Mouse (Mus musculus) embryo, embryonic 10 days (tissue): ENCODE results near the gene Adh6a.

Experiments
- DNase-seq: peaks from one replicate; pipeline ENCODE4 v3.0.0-alpha.2; 2015; ENCODE audit warnings: low spot score

Adh6a gene

GRCm38 (mm10) chr3:138312965-138313364 lies at the start of gene Adh6a:
TSS of gene Adh6a (plus strand) at chr3:138313286.
- DNase-seq = no peak

DNA sequence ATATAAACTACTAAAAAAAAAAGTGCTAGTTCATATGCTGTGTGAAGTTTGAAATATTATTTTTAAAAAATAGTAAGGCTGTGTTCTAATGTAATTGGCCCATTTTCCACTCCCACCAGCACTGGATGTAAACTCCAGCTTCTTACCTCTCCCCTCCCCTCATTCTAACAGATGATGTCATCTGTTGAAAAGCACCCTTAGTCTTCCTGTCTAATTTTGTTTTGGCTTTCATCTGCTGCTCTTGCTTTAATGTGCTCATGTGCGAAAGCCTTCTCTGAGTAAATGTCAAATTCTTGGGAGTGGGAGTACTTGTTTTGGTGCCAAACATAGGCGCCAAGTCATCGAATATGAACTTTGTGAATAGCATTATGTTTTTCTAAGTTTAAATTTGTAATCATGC lies 48.4 kb upstream of the Adh6a start:
- DNase-seq = no peak

DNA sequence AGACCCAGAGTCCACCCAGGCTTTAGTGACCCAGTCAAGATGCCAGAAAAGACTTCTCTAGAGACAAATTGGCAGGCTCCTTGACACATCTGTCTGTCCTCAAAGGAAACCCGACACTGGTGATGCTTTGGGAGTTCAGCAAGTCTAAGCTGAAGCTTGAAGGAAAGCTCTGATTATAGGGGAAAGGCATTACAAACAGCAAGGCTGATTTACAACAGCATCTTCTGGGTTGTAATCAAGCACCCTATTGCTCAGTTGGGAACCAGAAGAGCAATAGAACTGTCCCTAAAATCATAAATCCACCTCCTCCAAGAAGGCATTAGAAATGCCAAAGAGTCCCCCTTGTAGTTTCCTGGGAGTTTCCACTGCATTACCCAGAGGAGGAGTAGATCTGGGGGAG lies 42.6 kb upstream of the Adh6a start:
- DNase-seq = peak; percentile 24

- DNase-seq = no peak
Measured at GRCm38 (mm10) chr3:138271297-138271696, 41.8 kb upstream of the Adh6a start.

GRCm38 (mm10) chr3:138273080-138273479 lies 40.0 kb upstream of the Adh6a start:
- no peak for DNase-seq

DNA sequence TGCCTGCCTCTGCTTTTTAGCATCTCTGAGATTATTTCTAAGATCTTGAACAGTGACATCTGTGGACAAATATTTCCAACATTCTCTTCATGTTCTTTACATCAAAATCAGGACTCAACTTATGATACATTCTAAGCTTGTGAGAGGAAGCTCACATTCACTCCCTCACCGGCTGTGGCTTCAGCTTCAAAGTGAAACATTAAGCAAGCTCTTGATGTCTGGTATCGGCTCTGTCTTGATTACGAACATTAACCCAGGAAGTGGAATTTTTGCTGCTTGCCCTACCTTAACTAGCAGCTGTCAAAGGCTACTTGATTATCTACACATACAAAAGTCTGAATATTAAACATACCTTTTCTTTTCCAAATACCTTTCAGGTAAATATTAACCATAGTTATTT lies 38.0 kb upstream of the Adh6a start:
- no peak for DNase-seq

DNA sequence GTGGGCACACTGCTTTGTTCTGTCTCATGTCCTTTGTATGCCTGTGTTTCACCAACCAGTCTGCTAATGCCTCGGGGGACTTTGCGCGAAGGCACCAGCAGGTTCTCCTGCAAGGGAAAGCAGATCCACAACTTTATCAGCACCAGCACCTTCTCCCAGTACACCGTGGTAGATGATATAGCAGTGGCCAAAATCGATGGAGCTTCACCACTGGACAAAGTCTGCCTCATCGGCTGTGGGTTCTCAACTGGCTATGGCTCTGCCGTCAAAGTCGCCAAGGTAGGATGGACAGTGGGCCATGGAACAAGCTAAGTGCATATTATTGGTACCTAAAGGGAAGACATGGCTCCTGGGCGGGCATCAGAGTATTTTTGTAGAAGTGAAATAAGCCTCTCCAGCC lies 30.5 kb upstream of the Adh6a start:
- no peak for DNase-seq

GRCm38 (mm10) chr3:138283831-138284230 lies 29.3 kb upstream of the Adh6a start:
- DNase-seq = no peak

DNA sequence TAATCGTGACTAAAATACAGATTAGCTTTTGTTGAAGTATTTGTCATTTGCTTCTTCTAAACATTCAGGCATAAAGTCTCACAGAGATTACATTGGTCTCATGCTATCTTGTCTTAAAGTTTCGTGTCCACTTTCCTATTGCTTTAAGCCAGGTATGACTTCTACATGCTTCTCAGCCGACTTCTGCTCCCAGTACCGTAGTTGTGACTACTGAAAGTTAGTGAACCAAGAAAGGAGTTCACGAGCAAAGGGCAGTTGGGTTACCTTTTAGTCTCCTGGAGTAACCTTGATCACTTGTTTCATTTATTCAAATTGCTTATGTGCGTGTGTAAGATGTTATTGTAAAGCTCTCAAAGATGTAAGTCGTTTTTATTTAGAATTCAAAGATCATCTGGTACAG lies 27.1 kb upstream of the Adh6a start:
- no peak for DNase-seq

- no peak for DNase-seq
Measured at GRCm38 (mm10) chr3:138287686-138288085, 25.4 kb upstream of the Adh6a start.

DNA sequence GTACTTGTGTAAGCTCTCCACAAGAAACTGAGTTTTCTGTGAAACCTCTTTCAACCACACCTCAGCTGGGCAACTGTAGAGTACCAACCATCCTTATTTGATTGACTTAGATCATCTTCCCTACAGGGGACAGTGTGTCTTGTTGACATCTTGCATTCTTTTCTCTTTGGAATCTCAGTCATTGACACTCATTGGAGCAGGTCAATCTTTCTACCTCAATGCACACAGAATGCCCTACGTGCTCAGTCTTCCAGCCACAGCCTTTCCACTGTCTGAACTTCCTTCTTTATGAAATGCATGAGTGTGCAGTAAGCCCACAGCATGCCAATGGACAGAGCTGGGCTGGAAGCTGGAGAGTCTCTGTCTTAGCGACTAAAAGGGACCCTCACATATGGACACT lies 22.4 kb upstream of the Adh6a start:
- no peak for DNase-seq

DNA sequence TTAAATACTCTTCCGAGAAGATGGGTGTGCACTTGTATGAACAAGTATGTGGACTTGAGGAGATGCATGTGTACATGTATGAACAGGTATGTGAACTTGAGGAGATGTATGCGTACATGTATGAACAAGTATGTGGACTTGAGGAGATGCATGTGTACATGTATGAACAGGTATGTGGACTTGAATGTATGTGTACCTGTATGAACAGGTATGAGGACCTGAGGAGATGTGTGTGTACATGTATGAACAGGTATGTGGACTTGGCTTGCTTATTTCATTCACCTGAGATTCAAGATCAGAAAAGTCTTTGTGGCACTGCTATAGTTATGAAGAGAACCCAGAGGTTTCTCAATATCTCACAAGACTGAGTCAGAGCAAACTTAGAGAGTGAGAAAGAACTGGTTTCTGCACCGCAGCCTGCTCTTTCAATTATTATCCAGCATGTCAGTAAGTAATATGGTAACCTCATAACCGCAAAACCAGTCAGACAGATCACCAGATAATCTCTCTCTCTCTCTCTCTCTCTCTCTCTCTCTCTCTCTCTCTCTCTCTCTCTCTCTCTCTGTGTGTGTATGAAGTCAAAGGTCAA lies 21.5 kb upstream of the Adh6a start:
- no peak for DNase-seq

- DNase-seq = no peak
Measured at GRCm38 (mm10) chr3:138293298-138293895, 19.7 kb upstream of the Adh6a start.

- no peak for DNase-seq
Measured at GRCm38 (mm10) chr3:138300130-138300529, 13.0 kb upstream of the Adh6a start.

DNA sequence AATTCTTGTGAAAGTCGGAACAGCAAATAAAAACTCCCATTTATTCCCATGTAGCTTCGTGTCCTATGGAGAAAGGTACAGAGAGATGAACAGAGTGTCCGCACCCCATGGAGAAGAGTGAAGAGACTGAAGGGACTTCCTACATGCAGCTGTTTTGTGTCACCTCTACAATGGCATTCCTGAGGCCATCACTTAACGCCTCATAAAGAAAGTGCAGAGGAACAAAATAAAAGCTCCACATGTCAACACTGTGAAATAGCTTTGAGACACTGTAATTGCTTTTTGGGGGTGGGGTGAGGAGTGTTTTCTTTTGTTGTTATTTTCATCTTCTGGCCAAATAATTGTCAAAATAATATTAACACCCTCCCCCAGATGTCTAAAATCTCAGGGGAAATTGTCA lies 10.4 kb upstream of the Adh6a start:
- no peak for DNase-seq

GRCm38 (mm10) chr3:138303771-138304488 lies 9.2 kb upstream of the Adh6a start:
- peak; percentile 61 for DNase-seq

DNA sequence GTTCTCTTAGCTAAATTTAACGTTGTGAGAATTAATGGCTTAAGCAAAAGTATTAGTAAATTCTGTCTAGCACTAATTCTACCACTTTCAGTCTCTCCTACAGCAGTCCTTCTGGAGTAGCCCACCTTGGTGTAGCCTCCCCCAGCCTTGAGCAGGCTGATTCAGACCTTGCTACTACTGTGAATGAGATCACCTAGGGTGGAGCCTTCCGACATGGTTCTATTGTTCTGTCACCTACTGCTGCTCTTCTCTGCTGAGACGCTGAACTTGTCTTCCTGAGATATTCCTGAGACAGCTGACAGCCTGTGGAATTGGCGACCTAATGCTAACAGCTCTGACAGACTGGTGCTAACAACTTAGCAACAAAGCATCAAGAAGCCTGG lies 8.6 kb upstream of the Adh6a start:
- DNase-seq = no peak

DNA sequence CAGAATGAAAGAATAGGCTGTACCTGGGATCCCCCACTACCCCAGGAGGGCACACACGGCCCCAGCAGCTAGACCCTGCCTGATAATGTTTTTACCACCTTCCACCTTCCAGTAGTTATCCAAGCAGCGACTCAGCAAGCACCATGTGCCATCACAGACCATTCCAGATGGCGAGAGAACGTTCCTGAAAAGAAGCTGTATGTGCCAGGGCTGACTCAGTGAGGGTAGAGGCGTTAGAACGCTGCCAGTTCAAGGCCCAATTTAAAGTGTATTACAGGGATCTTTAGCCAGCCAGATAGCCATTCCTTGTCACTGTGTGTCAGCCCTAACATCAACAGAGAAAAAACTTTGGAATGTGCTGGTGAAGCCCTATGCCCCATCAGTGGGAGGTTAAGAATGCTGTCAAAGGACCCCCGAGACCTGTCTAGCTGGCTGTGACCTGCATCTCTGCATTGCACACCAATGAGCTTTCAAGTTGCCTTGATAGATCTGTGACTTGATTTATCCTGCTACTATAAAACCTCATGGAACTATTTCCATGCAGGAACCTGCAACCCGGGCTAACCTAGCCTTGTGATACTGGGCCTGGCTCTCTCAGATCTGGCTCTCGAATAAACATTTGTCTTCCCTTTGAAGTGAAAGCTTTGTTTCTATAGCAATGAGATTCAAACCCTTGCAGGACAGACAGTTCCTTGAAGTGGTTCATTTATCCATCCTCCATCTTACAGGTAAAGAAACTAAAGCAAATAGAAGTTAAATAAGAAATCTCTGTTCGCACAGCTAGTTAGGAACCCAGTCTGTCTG lies 7.4 kb upstream of the Adh6a start:
- peak; percentile 29 for DNase-seq

- peak; percentile 43 for DNase-seq
Measured at GRCm38 (mm10) chr3:138306290-138306683, 6.8 kb upstream of the Adh6a start.

DNA sequence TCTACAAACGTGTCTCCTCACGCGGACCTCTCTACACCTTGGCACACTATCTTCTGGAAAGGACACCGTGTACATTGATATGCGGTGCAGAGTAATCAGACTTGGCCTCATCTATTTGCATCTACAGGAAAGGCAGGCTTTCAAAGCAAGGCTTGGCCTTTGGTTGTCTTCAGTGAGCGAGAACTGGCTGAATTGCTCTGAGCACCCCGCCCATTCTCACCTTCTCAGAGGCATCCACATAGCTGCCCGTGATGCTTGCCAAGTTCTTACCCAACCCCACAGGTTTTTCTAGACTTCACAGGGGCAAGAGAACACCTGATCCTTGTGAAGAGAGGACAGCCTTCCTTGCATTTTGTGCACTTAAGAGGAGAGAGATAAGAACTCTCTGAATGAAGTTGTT lies 3.2 kb upstream of the Adh6a start:
- DNase-seq = no peak

GRCm38 (mm10) chr3:138311015-138311414 lies 2.1 kb upstream of the Adh6a start:
- DNase-seq = no peak

DNA sequence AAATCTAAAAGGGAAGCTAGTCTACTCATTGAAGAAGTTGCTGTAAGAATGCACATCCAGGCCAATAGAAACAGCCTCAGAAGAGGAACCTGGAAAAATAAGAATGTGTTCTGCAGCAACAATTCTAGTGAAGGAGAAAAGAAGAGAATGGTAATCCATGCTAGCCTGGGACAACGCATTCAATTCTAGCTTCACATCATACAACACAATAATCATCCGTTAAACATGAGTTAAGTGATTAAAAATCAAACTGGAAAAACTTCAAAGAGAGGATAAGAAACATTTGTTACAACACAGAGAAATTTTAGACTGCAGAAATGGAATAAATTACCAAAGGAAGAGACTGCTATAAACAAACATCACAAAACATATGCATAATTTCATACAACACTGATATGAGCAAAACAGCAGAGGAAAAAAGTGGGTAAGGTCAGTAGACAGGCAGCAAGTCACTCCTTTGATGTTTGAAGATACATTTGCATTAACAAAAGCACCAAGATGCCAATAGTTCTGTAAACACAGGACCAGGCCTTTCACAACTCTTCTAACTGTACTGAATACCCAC lies 3.9 kb downstream of the Adh6a start:
- DNase-seq = no peak

GRCm38 (mm10) chr3:138325001-138325400 lies 11.9 kb downstream of the Adh6a start:
- no peak for DNase-seq
